In the genomic region with DNA sequence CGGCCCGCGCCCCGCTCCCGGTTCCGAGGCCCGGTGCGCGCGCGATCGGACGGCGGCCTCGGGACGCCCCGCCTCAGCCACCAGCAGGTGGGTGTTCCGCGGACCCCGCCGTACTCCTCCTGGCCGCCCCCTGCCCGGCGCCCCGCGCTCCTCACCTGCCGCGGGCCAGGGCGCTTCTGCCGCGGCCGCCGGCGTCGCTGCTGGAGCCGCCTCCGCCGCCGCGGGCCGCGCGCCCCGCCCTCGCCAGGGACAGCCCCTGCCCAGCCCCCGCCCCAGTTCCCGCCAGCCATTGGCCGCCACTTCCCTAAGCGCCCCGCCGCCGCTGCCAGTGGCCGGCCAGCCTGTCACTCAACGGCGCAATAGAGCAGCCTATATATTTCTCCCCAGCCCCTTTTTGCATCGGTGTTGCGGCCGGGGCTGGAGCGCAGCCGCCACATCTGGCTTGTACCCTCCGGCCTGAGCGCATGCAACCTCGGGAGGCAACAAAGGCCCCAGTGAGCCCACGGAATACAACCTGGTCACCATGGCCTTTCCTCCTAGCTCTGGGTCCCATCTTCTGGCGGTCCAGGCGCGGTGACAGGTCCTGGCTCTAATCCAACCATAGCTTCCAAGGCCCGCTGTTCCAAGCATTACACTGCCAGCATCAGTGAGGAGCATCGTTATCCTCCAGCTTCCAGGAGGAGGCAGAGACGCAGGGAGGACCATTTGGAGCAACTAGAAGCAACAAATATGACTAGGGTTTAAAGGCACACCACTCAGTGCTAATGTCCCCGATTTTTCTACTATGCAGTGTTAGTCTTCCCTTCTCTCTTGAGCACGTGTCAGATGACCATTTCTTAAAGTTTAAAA, we compare ENCODE assay signal across 8 mouse cellular contexts. TPM values are rescaled to one million over a fixed set of nuclear protein-coding genes. Genes with fewer than 3 reads are reported as not detected.
DNase-seq lines count a peak whose midpoint lies in the region; ATAC-seq lines count a peak whose summit lies in the region.

A gene (minus strand): TSS at position 207 of the 849 bp plus-strand sequence.

- H3K4me2 ChIP-seq in forebrain, embryonic 16.5 days (ENCODE audit: low read length): peak within 1 kb of the TSS; percentile 73
- peak within 1 kb of the TSS; percentile 88 for H3K4me2 ChIP-seq in neural tube, embryonic 15.5 days

- H3K27ac ChIP-seq in forebrain, embryonic 16.5 days (ENCODE audit: low read length): peak within 1 kb of the TSS; percentile 82
- peak within 1 kb of the TSS; percentile 93 for H3K27ac ChIP-seq in neural tube, embryonic 15.5 days (replicated peaks)

- H3K4me1 ChIP-seq in forebrain, embryonic 16.5 days (replicated peaks; ENCODE audit: control insufficient read depth, insufficient read depth, low read length): peaks cover 8% of the 10 kb centered on the region
- H3K4me1 ChIP-seq in neural tube, embryonic 15.5 days: peaks cover 29% of the 10 kb centered on the region

- peaks cover 8% of the 10 kb centered on the region; the same call in 1 of the 2 replicates for H3K27me3 ChIP-seq in forebrain, embryonic 16.5 days (replicated peaks; ENCODE audit: control insufficient read depth, insufficient read depth, low read length)
- peaks cover 7% of the 10 kb centered on the region for H3K27me3 ChIP-seq in neural tube, embryonic 15.5 days (replicated peaks)

- peak; percentile 90 for DNase-seq in ES-CJ7 (ENCODE audit: low read depth, low spot score)
- DNase-seq in heart, postnatal 36 days: peak; percentile 87 to 90
- peak; percentile 86 to 94 for DNase-seq in layer of hippocampus, adult 18-20 months (ENCODE audit: low spot score in 2 of 2)
- DNase-seq in lung, adult 18-20 months: peak; percentile 89 to 91
- peak; percentile 91 for DNase-seq in testis, postnatal 10 days (ENCODE audit: low spot score)

- H3K36me3 ChIP-seq in forebrain, embryonic 16.5 days (ENCODE audit: control insufficient read depth, insufficient read depth): no peaks in the 10 kb centered on the region
- H3K36me3 ChIP-seq in neural tube, embryonic 15.5 days: no peaks in the 10 kb centered on the region

- H3K9me3 ChIP-seq in forebrain, embryonic 16.5 days (ENCODE audit: control insufficient read depth, low read length): no peaks in the 10 kb centered on the region
- no peaks in the 10 kb centered on the region for H3K9me3 ChIP-seq in neural tube, embryonic 15.5 days (replicated peaks)

- peak; percentile 99 for ATAC-seq in cerebellum, adult (ENCODE audit: insufficient number of reproducible peaks, low FRiP score, low TSS enrichment)
- ATAC-seq in forebrain, embryonic 16.5 days: peak; percentile 100
- peak; percentile 99 for ATAC-seq in neural tube, embryonic 15.5 days (ENCODE audit: low FRiP score)

- intact Hi-C loops in heart, postnatal 36 days (cut with DNase I): loop anchor here (2.0 kb wide), 1 partner anchor 64 kb away; no protein-coding TSS in a partner anchor

- WGBS in forebrain, embryonic 16.5 days: under 1% methylated on average over 61 of the region's 72 CpGs
- WGBS in neural tube, embryonic 15.5 days: 1% methylated on average over 37 of the region's 72 CpGs

- peak within 1 kb of the TSS; percentile 82 for H3K4me3 ChIP-seq in forebrain, embryonic 16.5 days (replicated peaks; ENCODE audit: low read length)
- H3K4me3 ChIP-seq in neural tube, embryonic 15.5 days (replicated peaks): peak within 1 kb of the TSS; percentile 77

- H3K9ac ChIP-seq in forebrain, embryonic 16.5 days (replicated peaks; ENCODE audit: low read depth, low read length): peak within 1 kb of the TSS; percentile 81
- peak within 1 kb of the TSS; percentile 75 for H3K9ac ChIP-seq in neural tube, embryonic 15.5 days (replicated peaks)

RNA-seq across cellular contexts. Expression of the gene that starts here (rescaled TPM):
- polyA plus RNA-seq in forebrain, embryonic 16.5 days (2015; fragmentation: Nextera tagmentation; extraction: Ambion mirVana): 5.8 and 9.3 TPM in 2 replicates
- total RNA-seq in heart, postnatal 36 days (2021): 10 to 100 TPM; 11.2 to 13.4 TPM
- total RNA-seq in layer of hippocampus, adult 18-20 months (2021): 10 to 100 TPM; 30.9 to 31.9 TPM
- polyA plus RNA-seq in neural tube, embryonic 15.5 days (2015; fragmentation: Nextera tagmentation; extraction: Ambion mirVana): 10.6 and 12.9 TPM in 2 replicates

Comparison
In these comparisons a context has a peak if more than half of its experiments do, and no peak if none do; other contexts are left out.
1. Peak in every context shown above with its lines: DNase-seq, ATAC-seq, H3K4me3 ChIP-seq and H3K27ac ChIP-seq.